Mouse (Mus musculus) brain, embryonic 14.5 days (tissue): Measurements from ENCODE around the gene Fxr2. TPM values are rescaled to one million over a fixed set of nuclear protein-coding genes. Genes with fewer than 3 reads are reported as not detected.
"Not testable (repeated sequence)": the region's sequence is repeated elsewhere in the genome, so short reads cannot be mapped to it uniquely, and the experiment has no call there.

ENCODE experiments used
- DNase-seq: peaks from one replicate; pipeline ENCODE4 v3.0.0-alpha.2; 2011; ENCODE audit warnings: low read depth
- CTCF ChIP-seq: fragments of 200-500 bp; IDR thresholded peaks from 2 replicates; pipeline ENCODE4 v1.5.1; 2012; ENCODE audit warnings: inconsistent platforms, mild to moderate bottlenecking, moderate library complexity, borderline replicate concordance; ENCODE audit not compliant: insufficient read depth, insufficient read length; ENCODE audit errors: extremely low read depth
- POLR2A ChIP-seq: fragments of 200-500 bp; IDR thresholded peaks from 2 replicates; pipeline ENCODE4 v1.6.1; 2012; ENCODE audit warnings: mild to moderate bottlenecking, inconsistent platforms, borderline replicate concordance; ENCODE audit not compliant: poor library complexity, insufficient read depth, insufficient read length, severe bottlenecking; ENCODE audit errors: extremely low read depth
- polyA plus RNA-seq: library from polyadenylated mRNA; depleted of rRNA; stranded (reverse); fragments of >200 nt; gene quantifications from 2 replicates; pipeline ENCODE4 v1.2.3, GENCODE M21; 2012

Fxr2 gene
- polyA plus RNA-seq, 1 experiment: 129 TPM

DNA sequence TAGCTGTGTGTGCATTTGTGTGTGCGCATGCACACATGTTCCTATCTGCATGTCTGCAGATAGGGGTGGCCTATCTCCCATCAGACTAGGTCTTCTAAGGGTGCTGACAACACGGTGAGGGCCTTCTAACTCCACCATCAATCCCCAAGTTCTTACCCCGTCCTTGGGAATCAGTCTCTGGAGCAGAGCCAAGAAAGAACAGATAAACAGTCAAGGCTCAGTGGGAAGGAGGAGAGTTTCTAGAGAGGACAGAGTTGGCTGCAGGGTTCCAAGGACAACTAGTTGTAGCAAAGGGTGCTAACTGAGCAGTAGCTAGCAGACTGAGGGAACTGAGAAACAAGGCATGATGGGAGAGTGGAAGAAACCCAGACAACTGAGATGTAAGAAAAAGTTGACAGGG lies 31.0 kb upstream of the Fxr2 start:
- DNase-seq: no peak
- TF ChIP-seq POLR2A (no peak), CTCF (no peak)

DNA sequence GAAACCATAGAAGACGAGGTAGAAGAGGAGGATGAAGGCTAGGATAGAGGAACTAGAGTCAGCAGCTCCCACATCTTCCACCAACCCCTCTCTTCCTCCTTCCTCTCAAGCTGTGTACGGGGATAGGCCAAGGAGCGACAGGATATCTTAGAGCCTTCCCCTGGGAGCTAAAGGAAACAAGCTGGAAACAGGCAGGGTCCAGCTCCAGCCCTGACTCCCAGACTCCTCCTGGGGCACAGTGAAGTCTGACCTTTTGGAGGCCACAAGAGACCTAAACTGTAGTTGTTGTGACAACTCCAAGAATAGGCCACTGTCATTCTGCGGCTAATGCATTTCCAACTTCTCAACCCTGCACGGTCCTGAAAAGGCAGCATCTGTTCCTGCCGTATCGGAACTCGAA lies 29.3 kb upstream of the Fxr2 start:
- no peak for DNase-seq
- no peak for TF ChIP-seq POLR2A
- TF ChIP-seq CTCF: no peak

DNA sequence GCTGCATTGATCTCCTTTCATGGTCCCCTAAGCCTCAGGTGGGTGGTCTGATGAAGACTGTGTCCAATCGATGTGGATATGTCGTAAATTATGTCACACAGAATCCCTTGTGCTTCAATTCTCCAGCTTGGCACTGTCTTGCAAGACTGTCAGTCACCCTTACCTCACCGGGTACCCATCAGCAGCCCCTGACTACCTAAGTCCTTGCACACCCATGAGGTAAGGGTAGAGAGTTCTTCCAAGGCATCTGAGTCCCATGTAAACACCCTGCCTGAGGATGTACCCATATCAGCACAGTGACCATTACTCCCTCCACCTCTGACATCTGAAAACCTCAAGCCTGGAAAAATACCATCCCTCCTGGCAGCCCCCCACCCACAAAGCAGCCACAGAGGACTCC lies 28.4 kb upstream of the Fxr2 start:
- DNase-seq: no peak
- no peak for TF ChIP-seq CTCF
- TF ChIP-seq POLR2A: no peak

DNA sequence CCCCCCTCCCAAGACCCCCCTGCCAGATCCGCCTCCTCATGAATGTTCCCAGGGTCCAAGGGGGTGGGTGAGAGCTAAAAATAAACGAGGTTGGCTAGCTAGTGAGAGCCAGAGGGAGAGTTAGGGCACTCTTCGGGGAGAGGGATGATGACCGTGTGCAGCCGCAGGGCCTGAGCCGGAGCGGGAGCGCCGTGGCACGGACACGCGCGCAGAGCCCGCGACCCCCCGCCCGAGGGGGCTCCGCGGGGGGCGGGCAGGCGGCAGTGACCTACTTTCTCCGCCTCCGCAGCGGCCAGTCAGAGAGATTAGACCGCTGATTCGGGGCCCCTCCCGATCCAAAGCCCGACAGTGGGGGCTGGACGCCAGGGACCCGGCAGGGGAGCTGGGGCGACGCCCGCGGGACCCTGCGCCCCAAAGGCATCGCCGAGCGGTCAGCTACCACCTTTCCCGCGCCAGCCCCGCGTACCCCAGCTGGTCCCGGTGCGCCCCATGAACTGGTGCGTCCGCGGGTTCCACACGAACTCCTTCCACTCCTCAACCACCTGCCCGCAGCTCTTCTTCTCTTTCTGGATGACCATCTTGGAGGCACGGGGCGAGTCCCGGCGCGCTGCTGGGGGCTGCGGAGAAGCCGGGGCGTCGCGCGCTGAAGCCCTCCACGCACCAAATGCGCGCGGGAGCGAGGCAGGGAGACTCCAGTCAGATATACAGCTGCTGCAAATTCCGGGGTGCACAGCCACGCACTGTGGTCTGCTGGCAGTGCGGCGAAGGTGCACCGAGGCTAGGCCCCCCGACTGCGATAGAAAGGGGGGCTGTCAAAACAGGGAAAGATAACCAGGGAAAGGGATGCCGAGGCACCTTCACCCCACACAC lies 27.8 kb upstream of the Fxr2 start:
- TF ChIP-seq POLR2A: no peak
- no peak for TF ChIP-seq CTCF
- peak; percentile 61 for DNase-seq

DNA sequence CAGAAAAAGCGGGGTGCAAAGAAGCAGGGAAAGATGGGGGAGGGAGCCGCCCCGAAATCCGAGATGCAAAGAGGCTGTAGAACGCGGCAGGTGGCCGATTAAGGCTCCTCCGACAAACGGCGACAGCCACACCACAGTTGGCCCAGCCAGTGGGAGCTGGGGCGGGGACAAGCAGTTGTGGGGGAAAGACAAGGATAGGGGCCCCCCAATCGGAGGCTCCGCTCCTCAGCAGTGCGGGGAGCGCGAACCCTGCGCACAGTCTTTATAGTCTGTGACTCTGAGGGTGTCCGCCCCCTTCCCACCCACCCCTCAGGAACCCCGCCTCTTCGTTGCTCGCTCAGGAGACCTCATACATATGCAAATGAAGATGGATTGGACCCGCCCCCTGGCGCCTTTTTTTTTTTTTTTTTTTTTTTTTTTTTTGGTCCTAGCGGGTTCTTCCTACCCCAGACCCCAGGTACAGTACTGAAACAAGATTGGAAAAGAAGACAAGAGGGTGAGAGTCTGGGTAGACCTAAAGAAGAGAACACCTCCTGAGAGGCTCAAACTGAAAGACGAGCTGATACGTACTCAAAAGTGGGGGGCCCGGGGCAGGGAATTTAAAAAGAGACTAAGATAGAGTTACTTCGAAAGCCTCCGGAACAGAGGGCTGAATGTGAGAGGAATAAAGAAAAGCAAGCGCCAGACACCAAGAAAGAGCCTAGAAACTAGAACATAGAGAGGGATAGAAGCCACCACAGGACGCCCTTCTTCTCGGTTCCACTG lies 26.9 kb upstream of the Fxr2 start, which contains the start of gene Atp1b2:
Atp1b2 (minus strand) TSS at position 217 of the 765 bp plus-strand sequence.
- TF ChIP-seq CTCF: no peak
- TF ChIP-seq POLR2A: peak; percentile 99; the same call in 1 of the 2 replicates

DNA sequence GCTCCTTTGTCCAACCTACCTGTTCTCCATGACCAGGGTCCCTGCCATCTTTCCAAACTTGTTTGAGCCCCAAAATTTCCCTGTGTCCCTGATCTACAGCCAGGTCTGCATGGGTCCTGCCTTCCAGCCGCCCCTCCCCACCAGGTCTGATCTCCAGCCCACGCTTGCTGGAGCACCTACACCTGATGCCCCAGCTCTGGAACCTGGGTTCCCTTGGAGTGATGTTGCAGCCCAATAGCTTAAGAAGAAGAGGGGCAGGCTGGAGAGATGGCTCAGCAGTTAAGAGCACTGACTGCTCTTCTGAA lies 26.3 kb upstream of the Fxr2 start:
- TF ChIP-seq CTCF (no peak), POLR2A (no peak)
- DNase-seq: no peak

More for the DNA sequence above, 26.9 kb upstream of the Fxr2 start, which contains the start of gene Atp1b2:
- DNase-seq: peak; percentile 97

DNA sequence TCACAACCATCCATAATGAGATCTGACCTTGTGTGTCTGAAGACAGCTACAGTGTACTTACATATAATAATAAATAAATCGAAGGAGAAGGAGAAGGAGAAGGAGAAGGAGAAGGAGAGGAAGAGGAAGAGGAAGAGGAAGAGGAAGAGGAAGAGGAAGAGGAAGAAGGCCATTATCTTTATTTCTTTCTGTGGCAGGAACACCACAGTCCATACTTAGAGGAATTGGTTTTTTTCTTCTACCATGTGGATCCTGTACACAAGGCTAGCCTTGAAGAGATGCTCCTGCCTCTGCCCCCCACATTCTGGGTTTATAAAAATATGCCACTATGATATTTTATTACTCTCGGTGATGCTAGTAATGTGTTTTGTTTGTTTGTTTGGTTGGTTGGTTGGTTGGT lies 26.0 kb upstream of the Fxr2 start:
- no peak for DNase-seq
- TF ChIP-seq CTCF (no peak), POLR2A (no peak)

DNA sequence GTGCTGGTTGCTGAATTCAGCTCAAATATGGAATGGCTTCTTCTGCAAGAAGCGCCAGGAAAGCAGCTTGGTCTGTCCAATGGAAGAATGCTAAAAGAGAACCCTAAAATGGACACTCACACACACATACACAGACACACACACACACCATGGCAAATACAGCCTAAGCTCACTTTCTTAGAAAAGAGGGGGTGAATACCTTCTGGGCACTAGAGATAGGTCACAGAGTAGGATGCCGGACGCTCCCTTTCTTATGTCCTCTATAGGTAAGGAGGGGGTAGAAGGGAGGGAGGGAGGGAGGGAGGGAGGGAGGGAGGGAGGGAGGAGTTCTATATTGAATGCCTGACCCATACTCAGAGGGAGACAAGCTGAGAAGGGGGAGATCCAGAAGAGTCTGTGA lies 24.3 kb upstream of the Fxr2 start:
- TF ChIP-seq CTCF (no peak), POLR2A (no peak)
- no peak for DNase-seq

DNA sequence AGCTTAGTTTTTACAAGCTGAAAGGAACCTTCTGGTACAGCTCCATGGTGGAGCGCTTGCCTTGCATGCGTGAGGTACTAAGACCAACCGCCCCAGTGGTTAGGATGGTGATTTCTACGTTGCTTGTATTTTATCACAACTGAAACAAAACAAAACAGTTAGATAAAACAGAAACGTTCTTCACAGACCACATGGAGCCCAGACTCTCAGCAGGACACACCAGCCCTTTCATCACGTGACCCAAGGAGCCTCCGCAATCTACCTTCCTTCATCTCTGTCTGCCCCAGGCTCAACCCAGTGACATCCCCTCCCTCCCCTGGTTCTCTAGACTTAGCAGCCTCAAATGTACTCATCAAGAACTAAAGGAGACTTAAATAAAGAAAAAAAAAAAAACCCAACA lies 23.4 kb upstream of the Fxr2 start:
- TF ChIP-seq POLR2A (no peak), CTCF (no peak)
- no peak for DNase-seq

DNA sequence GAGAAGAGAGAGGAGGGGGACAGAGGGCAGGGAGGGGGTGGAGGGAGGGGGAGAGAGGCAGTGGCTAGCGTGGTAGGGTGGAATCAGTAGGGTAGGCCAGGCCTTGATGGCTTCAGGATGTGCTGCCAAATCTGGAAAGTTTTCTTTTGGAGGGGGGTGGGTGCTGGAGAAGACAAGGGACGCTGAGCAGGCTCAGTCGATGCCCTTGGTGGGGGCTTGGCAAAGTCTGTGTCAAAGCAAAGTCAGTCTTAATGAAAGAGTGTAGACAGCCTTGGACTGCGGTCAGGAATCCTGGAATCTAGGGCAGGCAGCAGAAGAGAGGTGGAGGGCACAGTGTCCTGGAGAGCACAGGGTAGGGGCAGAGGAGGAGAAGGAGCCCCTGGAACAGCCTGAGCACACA lies 21.9 kb upstream of the Fxr2 start:
- TF ChIP-seq POLR2A: no peak
- TF ChIP-seq CTCF: no peak
- no peak for DNase-seq

DNA sequence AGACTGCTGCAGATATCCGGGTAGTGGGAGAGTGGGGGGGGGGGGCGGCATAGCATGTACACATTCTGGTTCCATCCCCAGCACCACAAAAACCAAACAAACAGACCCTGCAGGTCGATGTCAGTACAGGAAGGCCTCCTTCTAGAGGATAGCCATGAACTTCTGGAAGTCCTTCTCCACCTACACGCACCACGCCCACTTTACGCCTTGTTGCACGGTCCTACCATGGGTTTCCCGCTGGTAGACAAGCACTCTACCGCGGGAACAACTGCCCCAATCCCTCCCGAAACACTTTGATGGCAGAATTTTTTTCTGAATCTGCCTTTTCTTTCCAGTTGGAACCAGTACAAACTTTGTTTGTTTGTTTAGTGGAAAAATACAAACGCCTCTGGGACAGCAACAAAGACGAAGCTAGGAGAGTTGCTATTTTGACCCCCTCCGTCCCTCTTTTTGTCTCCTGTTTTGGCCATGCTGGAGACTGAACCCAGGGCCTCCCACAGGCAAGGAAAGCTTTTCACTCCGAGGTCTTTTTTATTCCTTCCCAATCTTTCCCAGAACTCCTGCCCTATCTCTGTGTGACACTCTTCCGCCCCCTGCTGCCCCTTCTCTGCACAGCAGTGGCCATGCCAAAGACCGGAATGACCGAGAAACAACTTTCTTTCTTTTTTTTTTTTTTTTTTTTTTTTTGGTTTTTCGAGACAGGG lies 19.1 kb upstream of the Fxr2 start:
- TF ChIP-seq POLR2A: no peak
- peak; percentile 88 for TF ChIP-seq CTCF
- peak; percentile 85 for DNase-seq

DNA sequence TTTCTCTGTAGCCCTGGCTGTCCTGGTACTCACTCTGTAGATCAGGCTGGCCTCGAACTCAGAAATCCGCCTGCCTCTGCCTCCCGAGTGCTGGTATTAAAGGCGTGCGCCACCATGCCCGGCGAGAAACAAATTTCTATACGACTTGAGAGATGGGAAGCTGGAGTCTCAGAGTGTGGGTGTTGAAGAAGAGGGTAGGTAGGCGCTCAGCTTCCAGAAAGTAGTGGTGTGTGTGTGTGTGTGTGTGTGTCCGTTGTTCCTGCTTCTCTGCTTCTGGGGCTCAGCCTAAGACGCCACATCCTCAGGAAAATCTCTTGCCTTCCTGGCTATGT lies 18.6 kb upstream of the Fxr2 start:
- not testable (repeated sequence) for DNase-seq
